Mouse (Mus musculus): ENCODE measurements around the gene Lpar2.

Lpar2 gene

DNA sequence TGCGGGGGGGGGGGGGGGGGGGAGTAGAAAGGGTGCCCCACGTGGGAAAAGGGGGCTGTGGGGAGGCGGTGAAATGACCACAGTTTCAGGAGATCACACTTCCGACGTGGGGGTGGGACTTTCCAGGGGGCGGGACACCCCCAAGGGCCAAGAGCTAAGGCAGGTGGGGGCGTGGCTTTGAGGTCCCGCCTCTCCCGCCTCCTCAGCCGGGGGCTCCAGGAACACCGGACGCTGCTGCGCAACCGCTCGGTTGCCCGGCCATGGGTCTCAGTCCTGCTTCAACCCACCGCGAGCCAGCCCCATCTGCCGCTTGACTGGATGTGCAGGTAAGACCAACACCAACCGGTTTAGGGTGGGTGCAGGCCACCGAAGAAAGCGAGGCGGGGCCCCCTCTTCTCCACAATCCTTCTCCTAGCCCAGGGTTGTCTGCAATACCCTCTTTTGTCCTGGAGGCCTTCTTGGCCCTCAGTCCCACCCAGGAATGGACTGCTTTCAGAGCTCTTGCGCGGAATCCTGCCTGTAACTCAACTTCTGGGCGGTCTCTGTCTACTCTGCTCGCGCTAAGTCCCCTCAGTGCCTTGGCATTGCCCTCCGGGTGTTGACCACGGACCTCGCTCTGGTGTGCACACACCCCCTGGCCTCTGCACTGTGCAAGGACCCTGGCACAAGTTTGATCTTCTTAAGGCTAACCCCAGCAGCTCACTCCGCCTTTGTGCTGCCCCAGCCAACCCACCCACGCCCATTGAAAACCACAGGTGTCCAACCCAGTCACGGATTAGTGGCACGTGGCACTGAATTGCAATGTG is at the start of gene Lpar2:
Lpar2 (plus strand) TSS at position 44 of the 806 bp plus-strand sequence.
- DNase-seq (ENCODE audit: low spot score) = peak; percentile 64

- DNase-seq (ENCODE audit: low spot score) = peak; percentile 98
Measured at GRCm38 (mm10) chr8:69774503-69775148, 47.6 kb upstream of the Lpar2 start, which contains the start of gene Gm20422. Gene Gm20422 (minus strand): TSS chr8:69774886.

DNA sequence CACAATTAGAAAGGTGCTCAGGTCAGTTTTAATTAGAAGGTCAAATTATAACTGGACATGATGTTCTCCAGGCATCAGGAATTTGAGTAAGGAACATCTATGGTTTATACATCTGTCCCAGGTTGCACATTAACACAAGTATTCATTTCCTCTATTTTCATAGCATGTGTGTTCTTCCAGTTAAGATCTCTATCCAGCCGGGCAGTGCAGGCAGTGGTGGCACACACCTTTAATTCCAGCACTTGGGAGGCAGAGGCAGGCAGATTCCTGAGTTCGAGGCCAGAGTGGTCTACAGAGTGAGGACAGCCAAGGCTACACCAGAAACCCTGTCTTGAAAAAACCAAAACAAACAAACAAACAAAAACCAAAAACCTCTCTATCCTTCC is 47.1 kb upstream of the Lpar2 start:
- no peak for DNase-seq (ENCODE audit: low spot score)

DNA sequence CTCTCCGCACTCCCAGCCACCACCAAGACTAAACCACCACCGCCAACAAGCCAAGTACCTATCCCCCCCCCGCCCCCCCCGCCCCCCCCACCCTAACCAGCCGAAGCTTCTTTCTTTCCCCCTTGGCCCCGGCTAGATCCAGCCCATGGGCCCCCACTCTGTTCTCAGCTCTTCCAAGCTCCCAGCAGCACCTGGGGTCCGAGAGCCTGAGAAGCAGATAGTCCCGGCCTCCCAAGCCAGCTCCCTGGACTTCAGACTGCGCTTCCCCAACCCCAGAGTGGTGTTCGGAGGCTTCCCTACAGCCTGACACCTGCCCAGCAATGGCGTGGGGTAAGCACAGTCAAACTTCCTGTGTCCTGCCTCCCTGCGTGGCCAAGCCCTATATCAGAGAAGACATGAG is 45.1 kb upstream of the Lpar2 start:
- no peak for DNase-seq (ENCODE audit: low spot score)

DNA sequence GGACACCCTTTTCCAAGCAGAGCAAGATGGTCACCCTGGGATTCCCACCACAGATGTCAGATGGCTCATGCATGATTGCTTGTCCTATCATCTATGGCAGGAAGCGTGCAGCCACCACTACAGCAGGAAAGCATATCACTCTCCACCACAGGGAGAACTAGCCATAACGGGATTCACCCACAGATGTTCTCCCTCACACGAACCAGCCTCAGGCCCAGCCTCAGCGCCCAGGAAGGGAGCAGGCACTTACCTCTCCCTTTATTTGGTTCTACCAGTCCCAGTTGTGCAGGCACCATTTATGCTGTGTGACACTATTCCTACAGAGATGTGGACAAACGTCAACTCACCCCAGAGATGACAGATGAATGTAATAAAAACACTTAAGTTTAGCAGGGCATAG is 33.1 kb upstream of the Lpar2 start:
- no peak for DNase-seq (ENCODE audit: low spot score)

DNA sequence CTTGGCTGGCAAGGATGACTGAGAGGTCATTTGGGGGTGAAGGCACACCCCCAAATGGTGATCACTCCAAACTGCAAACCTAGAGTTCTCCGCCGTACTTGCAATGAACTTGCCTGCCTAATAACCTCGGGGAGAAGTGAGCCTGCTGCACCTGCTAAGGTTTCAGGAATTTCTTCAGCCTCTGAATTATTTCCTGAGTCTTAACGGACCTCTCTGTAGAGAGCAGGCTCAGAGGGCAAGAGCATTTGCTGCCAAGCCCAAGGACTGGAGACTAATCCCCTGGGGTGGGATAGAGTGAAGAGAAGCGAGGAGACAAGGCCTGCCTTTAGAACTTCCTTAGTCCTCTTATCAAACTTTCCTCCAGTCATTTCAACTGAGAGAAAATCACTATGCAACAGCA is 32.5 kb upstream of the Lpar2 start:
- no peak for DNase-seq (ENCODE audit: low spot score)

- no peak for DNase-seq (ENCODE audit: low spot score)
Measured at GRCm38 (mm10) chr8:69790364-69790763, 31.9 kb upstream of the Lpar2 start.

- peak; percentile 93 for DNase-seq (ENCODE audit: low spot score)
Measured at GRCm38 (mm10) chr8:69790773-69791367, 31.4 kb upstream of the Lpar2 start, which contains the start of the genes Atp13a1 and Zfp866. Gene Atp13a1 (plus strand): TSS chr8:69791163. Gene Zfp866 (minus strand): TSS chr8:69791178.

- DNase-seq (ENCODE audit: low spot score) = peak; percentile 41
Measured at GRCm38 (mm10) chr8:69791415-69792068, 30.7 kb upstream of the Lpar2 start.

DNA sequence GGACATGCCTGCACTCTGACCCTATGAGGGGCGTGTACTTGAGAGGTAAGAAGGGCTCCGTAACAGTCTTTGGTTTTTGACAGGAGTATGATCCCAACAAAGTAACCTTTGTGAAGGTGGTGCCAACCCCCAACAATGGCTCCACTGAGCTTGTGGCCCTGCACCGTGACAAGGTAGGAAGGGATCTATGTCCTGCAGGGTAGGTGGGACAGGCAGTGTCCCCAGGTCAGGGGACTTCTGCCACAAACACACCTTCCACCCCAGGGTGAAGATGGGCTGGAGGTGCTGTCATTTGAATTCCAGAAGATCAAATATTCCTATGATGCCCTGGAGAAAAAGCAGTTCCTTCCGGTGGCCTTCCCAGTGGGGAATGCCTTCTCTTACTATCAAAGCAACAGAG is 28.6 kb upstream of the Lpar2 start:
- DNase-seq (ENCODE audit: low spot score) = no peak

GRCm38 (mm10) chr8:69794096-69794495 is 28.1 kb upstream of the Lpar2 start:
- no peak for DNase-seq (ENCODE audit: low spot score)

- DNase-seq (ENCODE audit: low spot score) = no peak
Measured at GRCm38 (mm10) chr8:69794901-69795300, 27.3 kb upstream of the Lpar2 start.

GRCm38 (mm10) chr8:69796721-69797345 is 25.4 kb upstream of the Lpar2 start:
- no peak for DNase-seq (ENCODE audit: low spot score)

- no peak for DNase-seq (ENCODE audit: low spot score)
Measured at GRCm38 (mm10) chr8:69797661-69798060, 24.6 kb upstream of the Lpar2 start.

DNA sequence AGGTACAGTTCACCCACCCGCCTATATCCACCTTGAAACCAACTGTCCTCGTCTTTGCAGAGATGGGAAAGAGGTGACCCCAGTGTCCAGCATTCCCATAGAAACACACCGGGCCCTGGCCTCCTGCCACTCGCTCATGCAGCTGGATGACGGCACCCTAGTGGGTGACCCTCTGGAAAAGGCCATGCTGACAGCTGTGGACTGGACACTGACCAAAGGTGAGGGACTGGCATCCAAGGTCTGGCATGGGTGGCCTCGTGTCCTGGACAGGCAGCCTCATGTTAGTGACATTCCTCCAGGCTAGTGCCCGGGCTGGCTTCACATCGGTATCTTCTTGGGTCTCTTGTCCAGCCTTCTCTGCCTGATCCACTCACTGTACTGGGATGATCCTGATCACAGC is 23.0 kb upstream of the Lpar2 start:
- no peak for DNase-seq (ENCODE audit: low spot score)

- DNase-seq (ENCODE audit: low spot score) = no peak
Measured at GRCm38 (mm10) chr8:69799946-69800345, 22.3 kb upstream of the Lpar2 start.

GRCm38 (mm10) chr8:69801796-69802195 is 20.4 kb upstream of the Lpar2 start:
- no peak for DNase-seq (ENCODE audit: low spot score)

- DNase-seq (ENCODE audit: low spot score) = no peak
Measured at GRCm38 (mm10) chr8:69802216-69802615, 20.0 kb upstream of the Lpar2 start.

- no peak for DNase-seq (ENCODE audit: low spot score)
Measured at GRCm38 (mm10) chr8:69803366-69803765, 18.9 kb upstream of the Lpar2 start.

DNA sequence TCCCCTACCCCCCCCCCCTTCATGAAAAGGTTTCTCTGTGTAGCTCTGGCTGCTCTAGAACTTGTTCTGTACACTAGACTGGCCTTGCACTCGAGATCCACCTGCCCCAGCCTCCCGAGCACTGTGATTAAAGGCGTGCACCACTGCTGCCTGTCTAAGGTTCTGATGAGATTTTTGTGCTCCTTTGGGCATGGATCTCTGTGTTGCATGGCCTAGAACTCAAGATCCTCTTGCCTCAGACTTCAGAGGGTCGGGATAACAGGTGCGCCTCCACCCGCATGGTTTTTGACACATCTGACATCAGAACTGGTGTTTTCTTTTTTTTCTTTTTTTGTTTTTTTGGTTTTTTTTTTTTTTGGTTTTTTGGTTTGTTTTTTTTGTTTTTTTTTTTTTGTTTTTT is 17.7 kb upstream of the Lpar2 start:
- no peak for DNase-seq (ENCODE audit: low spot score)

GRCm38 (mm10) chr8:69805086-69805485 is 17.1 kb upstream of the Lpar2 start:
- DNase-seq (ENCODE audit: low spot score) = no peak

- no peak for DNase-seq (ENCODE audit: low spot score)
Measured at GRCm38 (mm10) chr8:69805491-69805890, 16.7 kb upstream of the Lpar2 start.
